Mouse (Mus musculus) midbrain, embryonic 15.5 days (tissue): ENCODE results near the gene Arfgap1. TPM values are rescaled to one million over a fixed set of nuclear protein-coding genes. Genes with fewer than 3 reads are reported as not detected.

Experiments
- polyA plus RNA-seq: library from polyadenylated mRNA; unstranded; fragments of >200 nt; fragmentation: Nextera tagmentation; extraction: Ambion mirVana; gene quantifications from 2 replicates; pipeline ENCODE4 v1.2.1, GENCODE M21; 2015

Arfgap1 gene
- polyA plus RNA-seq, 1 experiment from 2014 or later: 126 TPM

Other genes with a start within 250 kb of the Arfgap1 start
- gene Slc17a9, start 242.0 kb upstream of the Arfgap1 start, polyA plus RNA-seq: 0.17 and 0.26 TPM in 2 replicates
- gene Bhlhe23, start 190.3 kb upstream of the Arfgap1 start, polyA plus RNA-seq: 14.9 and 16.5 TPM in 2 replicates
- gene Ythdf1, start 46.3 kb upstream of the Arfgap1 start, polyA plus RNA-seq: 52.0 and 52.2 TPM in 2 replicates
- gene Birc7, start 38.2 kb upstream of the Arfgap1 start, polyA plus RNA-seq: 0.10 and 0.31 TPM in 2 replicates
- 77.0 and 94.1 TPM in 2 replicates for gene Nkain4, start 12.5 kb upstream of the Arfgap1 start, polyA plus RNA-seq
- 0.11 and 0.22 TPM in 2 replicates for gene Col20a1, start 19.3 kb downstream of the Arfgap1 start, polyA plus RNA-seq
- gene Chrna4, start 76.3 kb downstream of the Arfgap1 start, polyA plus RNA-seq: 46.3 and 55.9 TPM in 2 replicates
- gene Kcnq2, start 168.1 kb downstream of the Arfgap1 start, polyA plus RNA-seq: 54.0 and 62.5 TPM in 2 replicates
- 11.5 and 12.1 TPM in 2 replicates for gene Eef1a2, start 189.8 kb downstream of the Arfgap1 start, polyA plus RNA-seq
- 432 and 436 TPM in 2 replicates for gene Ppdpf, start 220.0 kb downstream of the Arfgap1 start, polyA plus RNA-seq
- not detected in 2 replicates for gene Ptk6, start 235.6 kb downstream of the Arfgap1 start, polyA plus RNA-seq
- gene Srms, start 246.0 kb downstream of the Arfgap1 start, polyA plus RNA-seq: 0.18 and 0.22 TPM in 2 replicates